Mouse (Mus musculus) hindbrain, embryonic 13.5 days (tissue): ENCODE results near the gene Galnt9. TPM values are rescaled to one million over a fixed set of nuclear protein-coding genes. Genes with fewer than 3 reads are reported as not detected.

ENCODE experiments used
- ATAC-seq: fragments of 200-750 bp; cut with Nextera tagmentation; 2 replicates; pipeline ENCODE4 v1.8.0; 2017; ENCODE audit warnings: moderate TSS enrichment; ENCODE audit not compliant: low FRiP score
- H3K27ac ChIP-seq: fragments of 300-500 bp; sonication (generic); 2 replicates; pipeline ENCODE4 v1.5.1; 2015; ENCODE audit warnings: inconsistent platforms, mild to moderate bottlenecking, moderate library complexity
- H3K27me3 ChIP-seq: fragments of 300-500 bp; sonication (generic); 2 replicates; pipeline ENCODE4 v1.6.1; 2015; ENCODE audit warnings: mild to moderate bottlenecking, inconsistent platforms
- H3K36me3 ChIP-seq: fragments of 300-500 bp; sonication (generic); 2 replicates; pipeline ENCODE4 v1.6.1; 2015; ENCODE audit warnings: mild to moderate bottlenecking, inconsistent platforms
- H3K4me1 ChIP-seq: fragments of 300-500 bp; sonication (generic); replicated peaks from 2 replicates; pipeline ENCODE4 v1.6.1; 2015; ENCODE audit warnings: inconsistent platforms
- H3K4me2 ChIP-seq: fragments of 300-500 bp; sonication (generic); 2 replicates; pipeline ENCODE4 v1.6.1; 2015; ENCODE audit warnings: inconsistent platforms, mild to moderate bottlenecking, moderate library complexity
- H3K4me3 ChIP-seq: fragments of 300-500 bp; sonication (generic); 2 replicates; pipeline ENCODE4 v1.5.1; 2015; ENCODE audit warnings: mild to moderate bottlenecking, inconsistent platforms
- H3K9ac ChIP-seq: fragments of 300-500 bp; sonication (generic); 2 replicates; pipeline ENCODE4 v1.6.1; 2015; ENCODE audit warnings: mild to moderate bottlenecking, inconsistent platforms
- H3K9me3 ChIP-seq: fragments of 300-500 bp; sonication (generic); 2 replicates; pipeline ENCODE4 v1.6.1; 2016; ENCODE audit warnings: inconsistent platforms
- WGBS: fragments of 180-500 bp; shearing (Covaris S2); methylation state at CpG from one replicate; pipeline ENCODE4 v1.1.7; 2015; 5-methylcytosine and 5-hydroxymethylcytosine counted together
- polyA plus RNA-seq: library from polyadenylated mRNA; unstranded; fragments of >200 nt; fragmentation: Nextera tagmentation; extraction: Ambion mirVana; gene quantifications from 2 replicates; pipeline ENCODE4 v1.2.1, GENCODE M21; 2015

Gene Galnt9
- polyA plus RNA-seq, 1 experiment from 2014 or later = 15.5 TPM

- WGBS = 87% methylated on average over 15 of the region's 15 CpGs
- H3K9me3 ChIP-seq = no peaks in the 10 kb centered on the region
Measured at GRCm38 (mm10) chr5:110596086-110596780, 52.1 kb downstream of the Galnt9 start.

GRCm38 (mm10) chr5:110597502-110597901 lies 53.3 kb downstream of the Galnt9 start:
- no peak for ATAC-seq
- 0 out of 2 replicates have a peak, but pooled peaks cover 6% of the 10 kb centered on the region for H3K27me3 ChIP-seq
- H3K4me3 ChIP-seq = no peak overlapping the region
- peaks cover 20% of the 10 kb centered on the region for H3K4me1 ChIP-seq
- no peak overlapping the region for H3K4me2 ChIP-seq
- H3K9ac ChIP-seq = no peak overlapping the region
- H3K9me3 ChIP-seq = no peaks in the 10 kb centered on the region
- no peak overlapping the region; the same call in 1 of the 2 replicates for H3K27ac ChIP-seq
- 54% methylated on average over 2 of the region's 2 CpGs for WGBS
- peaks cover 23% of the 10 kb centered on the region for H3K36me3 ChIP-seq

More at GRCm38 (mm10) chr5:110596086-110596780, 52.1 kb downstream of the Galnt9 start:
- peaks cover 20% of the 10 kb centered on the region for H3K4me1 ChIP-seq
- no peak overlapping the region for H3K9ac ChIP-seq
- no peak for ATAC-seq
- H3K4me2 ChIP-seq = no peak overlapping the region
- H3K4me3 ChIP-seq = no peak overlapping the region
- 0 out of 2 replicates have a peak, but pooled peaks cover 10% of the 10 kb centered on the region for H3K27me3 ChIP-seq
- peaks cover 18% of the 10 kb centered on the region for H3K36me3 ChIP-seq
- no peak overlapping the region for H3K27ac ChIP-seq

GRCm38 (mm10) chr5:110598298-110599095 lies 54.3 kb downstream of the Galnt9 start:
- WGBS = 46% methylated on average over 10 of the region's 12 CpGs
- ATAC-seq = no peak
- Histone ChIP-seq H3K27ac (no peak overlapping the region), H3K4me2 (no peak overlapping the region), H3K36me3 (peaks cover 16% of the 10 kb centered on the region), H3K9ac (no peak overlapping the region), H3K4me3 (no peak overlapping the region), H3K27me3 (peaks cover 5% of the 10 kb centered on the region; the same call in 1 of the 2 replicates), H3K9me3 (no peaks in the 10 kb centered on the region), H3K4me1 (peaks cover 20% of the 10 kb centered on the region)

- WGBS = 91% methylated on average over 7 of the region's 7 CpGs
- ATAC-seq = no peak
- peaks cover 9% of the 10 kb centered on the region for H3K36me3 ChIP-seq
Measured at GRCm38 (mm10) chr5:110603016-110603685, 59.0 kb downstream of the Galnt9 start.

GRCm38 (mm10) chr5:110604311-110604710 lies 60.2 kb downstream of the Galnt9 start:
- H3K4me2 ChIP-seq = no peak overlapping the region
- peaks cover 5% of the 10 kb centered on the region; the same call in 1 of the 2 replicates for H3K27me3 ChIP-seq
- H3K36me3 ChIP-seq = peaks cover 9% of the 10 kb centered on the region
- 95% methylated on average over 2 of the region's 2 CpGs for WGBS
- H3K9ac ChIP-seq = no peak overlapping the region
- no peaks in the 10 kb centered on the region for H3K9me3 ChIP-seq
- ATAC-seq = no peak
- no peaks in the 10 kb centered on the region for H3K4me1 ChIP-seq
- H3K4me3 ChIP-seq = no peak overlapping the region
- no peak overlapping the region for H3K27ac ChIP-seq

More at GRCm38 (mm10) chr5:110603016-110603685, 59.0 kb downstream of the Galnt9 start:
- H3K9ac ChIP-seq = no peak overlapping the region
- H3K27ac ChIP-seq = no peak overlapping the region
- H3K4me2 ChIP-seq = no peak overlapping the region
- H3K27me3 ChIP-seq = peaks cover 5% of the 10 kb centered on the region; the same call in 1 of the 2 replicates
- no peak overlapping the region for H3K4me3 ChIP-seq
- peaks cover 10% of the 10 kb centered on the region; the same call in 1 of the 2 replicates for H3K4me1 ChIP-seq
- no peaks in the 10 kb centered on the region for H3K9me3 ChIP-seq

- H3K27ac ChIP-seq = no peak overlapping the region
- peaks cover 5% of the 10 kb centered on the region; the same call in 1 of the 2 replicates for H3K27me3 ChIP-seq
- no peaks in the 10 kb centered on the region for H3K9me3 ChIP-seq
- no peak overlapping the region for H3K9ac ChIP-seq
- no peak overlapping the region for H3K4me2 ChIP-seq
- no peaks in the 10 kb centered on the region for H3K4me1 ChIP-seq
- peaks cover 4% of the 10 kb centered on the region; the same call in 1 of the 2 replicates for H3K36me3 ChIP-seq
- 62% methylated on average over 5 of the region's 5 CpGs for WGBS
- ATAC-seq = no peak
- H3K4me3 ChIP-seq = no peak overlapping the region
Measured at GRCm38 (mm10) chr5:110605531-110606221, 61.5 kb downstream of the Galnt9 start.

GRCm38 (mm10) chr5:110607767-110608166 lies 63.6 kb downstream of the Galnt9 start:
- Histone ChIP-seq H3K27me3 (peaks cover 5% of the 10 kb centered on the region; the same call in 1 of the 2 replicates), H3K36me3 (no peaks in the 10 kb centered on the region; the same call in 1 of the 2 replicates), H3K4me1 (no peaks in the 10 kb centered on the region), H3K4me2 (no peak overlapping the region), H3K9ac (no peak overlapping the region), H3K4me3 (no peak overlapping the region), H3K9me3 (no peaks in the 10 kb centered on the region), H3K27ac (no peak overlapping the region)
- ATAC-seq = no peak
- 75% methylated on average over 3 of the region's 3 CpGs for WGBS

GRCm38 (mm10) chr5:110608336-110608735 lies 64.2 kb downstream of the Galnt9 start:
- no peaks in the 10 kb centered on the region for H3K36me3 ChIP-seq
- no peak for ATAC-seq
- 81% methylated on average over 6 of the region's 6 CpGs for WGBS
- H3K9me3 ChIP-seq = no peaks in the 10 kb centered on the region
- no peak overlapping the region for H3K4me3 ChIP-seq
- no peak overlapping the region for H3K9ac ChIP-seq
- H3K4me2 ChIP-seq = no peak overlapping the region
- H3K27me3 ChIP-seq = 0 out of 2 replicates have a peak, but pooled peaks cover 5% of the 10 kb centered on the region
- no peaks in the 10 kb centered on the region for H3K4me1 ChIP-seq
- H3K27ac ChIP-seq = no peak overlapping the region

- no peak overlapping the region for H3K4me3 ChIP-seq
- H3K27ac ChIP-seq = no peak overlapping the region
- no peak for ATAC-seq
- H3K4me2 ChIP-seq = no peak overlapping the region
- no peak overlapping the region for H3K9ac ChIP-seq
- no peaks in the 10 kb centered on the region for H3K4me1 ChIP-seq
- H3K36me3 ChIP-seq = peaks cover 2% of the 10 kb centered on the region
- H3K27me3 ChIP-seq = 0 out of 2 replicates have a peak, but pooled peaks cover 5% of the 10 kb centered on the region
- no peaks in the 10 kb centered on the region for H3K9me3 ChIP-seq
- 58% methylated on average over 8 of the region's 8 CpGs for WGBS
Measured at GRCm38 (mm10) chr5:110608941-110609340, 64.8 kb downstream of the Galnt9 start.

GRCm38 (mm10) chr5:110609425-110609824 lies 65.3 kb downstream of the Galnt9 start:
- no peaks in the 10 kb centered on the region for H3K9me3 ChIP-seq
- H3K9ac ChIP-seq = no peak overlapping the region
- WGBS = 89% methylated on average over 3 of the region's 3 CpGs
- H3K4me3 ChIP-seq = no peak overlapping the region
- H3K36me3 ChIP-seq = peaks cover 5% of the 10 kb centered on the region
- H3K4me2 ChIP-seq = no peak overlapping the region
- ATAC-seq = no peak
- no peak overlapping the region for H3K27ac ChIP-seq
- no peaks in the 10 kb centered on the region for H3K4me1 ChIP-seq
- 0 out of 2 replicates have a peak, but pooled peaks cover 5% of the 10 kb centered on the region for H3K27me3 ChIP-seq

- 88% methylated on average over 5 of the region's 5 CpGs for WGBS
- Histone ChIP-seq H3K4me2 (no peak overlapping the region), H3K9me3 (no peaks in the 10 kb centered on the region), H3K27me3 (0 out of 2 replicates have a peak, but pooled peaks cover 5% of the 10 kb centered on the region), H3K9ac (no peak overlapping the region), H3K36me3 (peaks cover 7% of the 10 kb centered on the region), H3K4me3 (no peak overlapping the region), H3K27ac (no peak overlapping the region), H3K4me1 (no peaks in the 10 kb centered on the region)
- ATAC-seq = no peak
Measured at GRCm38 (mm10) chr5:110609868-110610267, 65.7 kb downstream of the Galnt9 start.
